Mouse (Mus musculus) midbrain, embryonic 11.5 days (tissue): ENCODE results near the gene Syt2. TPM values are rescaled to one million over a fixed set of nuclear protein-coding genes. Genes with fewer than 3 reads are reported as not detected.

Experiments used
- ATAC-seq: fragments of 200-750 bp; cut with Nextera tagmentation; 2 replicates; pipeline ENCODE4 v1.8.0; 2017; ENCODE audit warnings: moderate TSS enrichment, moderate library complexity; ENCODE audit not compliant: low FRiP score
- DNase-seq: peaks from one replicate; pipeline ENCODE4 v3.0.0; 2015; ENCODE audit warnings: low spot score; ENCODE audit errors: missing footprints
- H3K27ac ChIP-seq: fragments of 300-500 bp; sonication (generic); 2 replicates; pipeline ENCODE4 v1.5.1; 2014; ENCODE audit warnings: low read depth, low read length
- H3K27me3 ChIP-seq: fragments of 300-500 bp; sonication (generic); 2 replicates; pipeline ENCODE4 v1.6.1; 2014; ENCODE audit warnings: mild to moderate bottlenecking, low read length, moderate library complexity, mixed read lengths; ENCODE audit not compliant: control insufficient read depth, insufficient read depth
- H3K36me3 ChIP-seq: fragments of 300-500 bp; sonication (generic); 2 replicates; pipeline ENCODE4 v1.6.1; 2014; ENCODE audit warnings: mild to moderate bottlenecking, low read length, moderate library complexity, mixed read lengths; ENCODE audit not compliant: control insufficient read depth, insufficient read depth
- H3K4me1 ChIP-seq: fragments of 300-500 bp; sonication (generic); 2 replicates; pipeline ENCODE4 v1.6.1; 2014; ENCODE audit warnings: low read length; ENCODE audit not compliant: control insufficient read depth, insufficient read depth
- H3K4me2 ChIP-seq: fragments of 300-500 bp; sonication (generic); 2 replicates; pipeline ENCODE4 v1.6.1; 2014; ENCODE audit warnings: mild to moderate bottlenecking, moderate library complexity
- H3K4me3 ChIP-seq: fragments of 300-500 bp; sonication (generic); 2 replicates; pipeline ENCODE4 v1.5.1; 2014; ENCODE audit warnings: low read depth, low read length
- H3K9ac ChIP-seq: fragments of 300-500 bp; sonication (generic); 2 replicates; pipeline ENCODE4 v1.6.1; 2014; ENCODE audit warnings: low read length
- H3K9me3 ChIP-seq: fragments of 300-500 bp; sonication (generic); 2 replicates; pipeline ENCODE4 v1.6.1; 2016; ENCODE audit warnings: low read length; ENCODE audit not compliant: control insufficient read depth
- WGBS: fragments of 180-500 bp; shearing (Covaris S2); extraction: QIAGEN DNeasy Blood & Tissue Kit; methylation state at CpG from one replicate; pipeline ENCODE4 v1.1.7; 2014; 5-methylcytosine and 5-hydroxymethylcytosine counted together
- polyA plus RNA-seq: library from polyadenylated mRNA; unstranded; fragments of >200 nt; fragmentation: Nextera tagmentation; extraction: Ambion mirVana; gene quantifications from 2 replicates; pipeline ENCODE4 v1.2.1, GENCODE M21; 2014

Gene Syt2
- polyA plus RNA-seq = 1.6 and 2.0 TPM in 2 replicates

- no peaks in the 10 kb centered on the region for H3K36me3 ChIP-seq
- no peak within 1 kb of the TSS for H3K27ac ChIP-seq
- H3K27me3 ChIP-seq = peaks cover 48% of the 10 kb centered on the region
- peak within 1 kb of the TSS; percentile 71 for H3K4me2 ChIP-seq
- H3K9me3 ChIP-seq = no peaks in the 10 kb centered on the region
- H3K4me1 ChIP-seq = peaks cover 10% of the 10 kb centered on the region
- peak within 1 kb of the TSS; percentile 46 for H3K4me3 ChIP-seq
- WGBS = under 1% methylated on average over 51 of the region's 63 CpGs
- peak; percentile 81 for ATAC-seq
- peak; percentile 95 for DNase-seq
- H3K9ac ChIP-seq = peak within 1 kb of the TSS; percentile 38
These were observed at the start of gene Syt2 for GRCm38 (mm10) chr1:134646261-134646962. Gene Syt2 (plus strand): TSS chr1:134646677.

GRCm38 (mm10) chr1:134597339-134598054 lies 49.0 kb upstream of the Syt2 start:
- Histone ChIP-seq H3K9ac (no peak overlapping the region), H3K4me1 (no peaks in the 10 kb centered on the region), H3K9me3 (no peaks in the 10 kb centered on the region), H3K4me3 (no peak overlapping the region), H3K36me3 (peaks cover 23% of the 10 kb centered on the region), H3K4me2 (no peak overlapping the region), H3K27me3 (no peaks in the 10 kb centered on the region), H3K27ac (no peak overlapping the region)
- no peak for ATAC-seq
- DNase-seq = no peak
- WGBS = 92% methylated on average over 9 of the region's 9 CpGs

- ATAC-seq = no peak
- H3K27ac ChIP-seq = no peak overlapping the region
- 100% methylated on average over 2 of the region's 2 CpGs for WGBS
- no peaks in the 10 kb centered on the region for H3K9me3 ChIP-seq
- no peak overlapping the region for H3K4me3 ChIP-seq
- H3K4me2 ChIP-seq = no peak overlapping the region
- no peak for DNase-seq
- no peaks in the 10 kb centered on the region for H3K27me3 ChIP-seq
- peaks cover 24% of the 10 kb centered on the region for H3K36me3 ChIP-seq
- no peaks in the 10 kb centered on the region for H3K4me1 ChIP-seq
- H3K9ac ChIP-seq = no peak overlapping the region
These were observed 42.4 kb upstream of the Syt2 start for GRCm38 (mm10) chr1:134604086-134604485.

GRCm38 (mm10) chr1:134605670-134606069 lies 40.8 kb upstream of the Syt2 start:
- no peak for DNase-seq
- Histone ChIP-seq H3K9ac (no peak overlapping the region), H3K4me2 (no peak overlapping the region), H3K36me3 (peaks cover 22% of the 10 kb centered on the region), H3K27ac (no peak overlapping the region), H3K4me1 (no peaks in the 10 kb centered on the region), H3K4me3 (no peak overlapping the region), H3K9me3 (no peaks in the 10 kb centered on the region), H3K27me3 (no peaks in the 10 kb centered on the region)
- ATAC-seq = no peak
- 91% methylated on average over 8 of the region's 8 CpGs for WGBS

- no peak overlapping the region for H3K9ac ChIP-seq
- H3K36me3 ChIP-seq = peaks cover 19% of the 10 kb centered on the region
- H3K4me3 ChIP-seq = no peak overlapping the region
- no peaks in the 10 kb centered on the region for H3K9me3 ChIP-seq
- H3K4me2 ChIP-seq = no peak overlapping the region
- no peaks in the 10 kb centered on the region for H3K4me1 ChIP-seq
- no peaks in the 10 kb centered on the region for H3K27me3 ChIP-seq
- H3K27ac ChIP-seq = no peak overlapping the region
- 96% methylated on average over 2 of the region's 2 CpGs for WGBS
- ATAC-seq = no peak
- no peak for DNase-seq
These were observed 40.1 kb upstream of the Syt2 start for GRCm38 (mm10) chr1:134606381-134606780.

- H3K4me1 ChIP-seq = no peaks in the 10 kb centered on the region
- no peak overlapping the region for H3K9ac ChIP-seq
- ATAC-seq = no peak
- H3K4me3 ChIP-seq = no peak overlapping the region
- DNase-seq = no peak
- peaks cover 20% of the 10 kb centered on the region for H3K36me3 ChIP-seq
- H3K27me3 ChIP-seq = no peaks in the 10 kb centered on the region
- no peak overlapping the region for H3K4me2 ChIP-seq
- no peaks in the 10 kb centered on the region for H3K9me3 ChIP-seq
- H3K27ac ChIP-seq = no peak overlapping the region
- 93% methylated on average over 1 of the region's 1 CpGs for WGBS
These were observed 39.2 kb upstream of the Syt2 start for GRCm38 (mm10) chr1:134607279-134607678.

- Histone ChIP-seq H3K4me3 (no peak overlapping the region), H3K4me2 (no peak overlapping the region), H3K9ac (no peak overlapping the region), H3K27me3 (no peaks in the 10 kb centered on the region), H3K27ac (no peak overlapping the region), H3K36me3 (peaks cover 24% of the 10 kb centered on the region), H3K9me3 (no peaks in the 10 kb centered on the region), H3K4me1 (no peaks in the 10 kb centered on the region)
- no peak for DNase-seq
- 65% methylated on average over 4 of the region's 4 CpGs for WGBS
- no peak for ATAC-seq
These were observed 37.3 kb upstream of the Syt2 start for GRCm38 (mm10) chr1:134609172-134609571.

- ATAC-seq = no peak
- Histone ChIP-seq H3K9ac (no peak overlapping the region), H3K4me2 (no peak overlapping the region), H3K4me3 (no peak overlapping the region), H3K4me1 (no peaks in the 10 kb centered on the region), H3K36me3 (peaks cover 31% of the 10 kb centered on the region), H3K27ac (no peak overlapping the region), H3K27me3 (no peaks in the 10 kb centered on the region), H3K9me3 (no peaks in the 10 kb centered on the region)
- WGBS = 96% methylated on average over 5 of the region's 5 CpGs
- DNase-seq = no peak
These were observed 31.9 kb upstream of the Syt2 start for GRCm38 (mm10) chr1:134614554-134614953.

GRCm38 (mm10) chr1:134614988-134615387 lies 31.5 kb upstream of the Syt2 start:
- Histone ChIP-seq H3K9me3 (no peaks in the 10 kb centered on the region), H3K4me2 (no peak overlapping the region), H3K4me1 (no peaks in the 10 kb centered on the region), H3K27ac (no peak overlapping the region), H3K36me3 (peaks cover 35% of the 10 kb centered on the region), H3K27me3 (no peaks in the 10 kb centered on the region), H3K4me3 (no peak overlapping the region), H3K9ac (no peak overlapping the region)
- ATAC-seq (no peak), DNase-seq (no peak)
- WGBS = 93% methylated on average over 2 of the region's 2 CpGs
